Mouse (Mus musculus): Measurements from ENCODE around the gene Clec4d. TPM values are rescaled to one million over a fixed set of nuclear protein-coding genes. Genes with fewer than 3 reads are reported as not detected.

Clec4d gene
- polyA plus RNA-seq, 1 experiment, result 0.30 TPM

- no peaks in the 10 kb centered on the region for H3K79me3 ChIP-seq (ENCODE audit: low read depth)
These were observed 5.0 kb downstream of the Clec4d start for GRCm38 (mm10) chr6:123266945-123267344.

DNA sequence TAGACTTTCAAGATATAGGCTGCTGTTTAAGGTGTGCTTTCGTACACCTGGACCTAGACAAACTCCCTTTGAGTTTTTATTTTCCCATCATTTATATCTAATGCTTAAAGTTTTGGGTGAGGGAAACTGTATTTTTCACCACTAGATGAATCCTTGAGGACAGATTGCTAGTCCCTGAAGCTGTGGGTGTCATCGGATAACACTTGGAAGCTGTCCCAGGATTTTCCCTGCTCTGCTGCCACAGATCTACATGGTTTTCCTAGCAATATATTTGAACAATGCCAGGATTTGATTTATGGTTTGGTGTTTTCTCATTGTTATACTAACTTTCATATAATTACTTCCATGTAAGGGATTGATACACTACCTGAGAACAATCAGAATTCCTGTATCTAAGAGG lies 17.5 kb downstream of the Clec4d start:
- Histone ChIP-seq H3K27me3 (ENCODE audit: control insufficient read depth, insufficient read depth, insufficient read length) (no peaks in the 10 kb centered on the region), H3ac (ENCODE audit: control insufficient read depth, insufficient read length, low read depth) (no peak overlapping the region), H3K36me3 (ENCODE audit: control insufficient read depth, insufficient read depth) (no peaks in the 10 kb centered on the region), H3K79me2 (ENCODE audit: control insufficient read depth, insufficient read depth) (no peaks in the 10 kb centered on the region), H3K4me3 (ENCODE audit: insufficient read depth, poor library complexity, severe bottlenecking) (no peak overlapping the region), H3K79me3 (ENCODE audit: low read depth) (no peaks in the 10 kb centered on the region)
- TF ChIP-seq CEBPB (IDR thresholded peaks at IDR 0.05; ENCODE audit: low read depth) (no peak), USF1 (IDR thresholded peaks at IDR 0.05; ENCODE audit: low read depth) (no peak), FOSL1 (IDR thresholded peaks at IDR 0.05; ENCODE audit: insufficient read depth, low read length, poor library complexity, severe bottlenecking) (no peak), CTCF (IDR thresholded peaks at IDR 0.05; ENCODE audit: control insufficient read depth, insufficient read depth, insufficient read length) (no peak), MYOD1 (IDR thresholded peaks at IDR 0.05; ENCODE audit: control insufficient read depth, insufficient read length, low read depth) (no peak), MYOG (IDR thresholded peaks at IDR 0.05; ENCODE audit: control insufficient read depth, extremely low read depth, insufficient read length) (no peak), MAX (IDR thresholded peaks at IDR 0.05) (no peak)

More at GRCm38 (mm10) chr6:123266945-123267344, 5.0 kb downstream of the Clec4d start:
- H3K4me3 ChIP-seq (ENCODE audit: insufficient read depth, poor library complexity, severe bottlenecking), result no peak overlapping the region
- no peak overlapping the region for H3ac ChIP-seq (ENCODE audit: control insufficient read depth, insufficient read length, low read depth)
- TF ChIP-seq FOSL1 (IDR thresholded peaks at IDR 0.05; ENCODE audit: insufficient read depth, low read length, poor library complexity, severe bottlenecking) (no peak), MYOD1 (IDR thresholded peaks at IDR 0.05; ENCODE audit: control insufficient read depth, insufficient read length, low read depth) (no peak), MYOG (IDR thresholded peaks at IDR 0.05; ENCODE audit: control insufficient read depth, extremely low read depth, insufficient read length) (no peak), USF1 (IDR thresholded peaks at IDR 0.05; ENCODE audit: low read depth) (no peak), CEBPB (IDR thresholded peaks at IDR 0.05; ENCODE audit: low read depth) (no peak), CTCF (IDR thresholded peaks at IDR 0.05; ENCODE audit: control insufficient read depth, insufficient read depth, insufficient read length) (no peak), MAX (IDR thresholded peaks at IDR 0.05) (no peak)
- H3K36me3 ChIP-seq (ENCODE audit: control insufficient read depth, insufficient read depth), result no peaks in the 10 kb centered on the region
- H3K79me2 ChIP-seq (ENCODE audit: control insufficient read depth, insufficient read depth), result no peaks in the 10 kb centered on the region
- H3K27me3 ChIP-seq (ENCODE audit: control insufficient read depth, insufficient read depth, insufficient read length), result no peaks in the 10 kb centered on the region

GRCm38 (mm10) chr6:123286311-123286710 lies 24.4 kb downstream of the Clec4d start:
- H3K27me3 ChIP-seq (ENCODE audit: control insufficient read depth, insufficient read depth, insufficient read length), result no peaks in the 10 kb centered on the region
- H3K79me3 ChIP-seq (ENCODE audit: low read depth), result no peaks in the 10 kb centered on the region
- H3K79me2 ChIP-seq (ENCODE audit: control insufficient read depth, insufficient read depth), result no peaks in the 10 kb centered on the region
- TF ChIP-seq CTCF (IDR thresholded peaks at IDR 0.05; ENCODE audit: control insufficient read depth, insufficient read depth, insufficient read length), result no peak
- no peak for TF ChIP-seq USF1 (IDR thresholded peaks at IDR 0.05; ENCODE audit: low read depth)
- no peak for TF ChIP-seq MYOD1 (IDR thresholded peaks at IDR 0.05; ENCODE audit: control insufficient read depth, insufficient read length, low read depth)
- no peak for TF ChIP-seq MYOG (IDR thresholded peaks at IDR 0.05; ENCODE audit: control insufficient read depth, extremely low read depth, insufficient read length)
- no peak for TF ChIP-seq CEBPB (IDR thresholded peaks at IDR 0.05; ENCODE audit: low read depth)
- TF ChIP-seq MAX (IDR thresholded peaks at IDR 0.05), result no peak
- TF ChIP-seq FOSL1 (IDR thresholded peaks at IDR 0.05; ENCODE audit: insufficient read depth, low read length, poor library complexity, severe bottlenecking), result no peak
- no peaks in the 10 kb centered on the region for H3K36me3 ChIP-seq (ENCODE audit: control insufficient read depth, insufficient read depth)
- no peak overlapping the region for H3K4me3 ChIP-seq (ENCODE audit: insufficient read depth, poor library complexity, severe bottlenecking)
- H3ac ChIP-seq (ENCODE audit: control insufficient read depth, insufficient read length, low read depth), result no peak overlapping the region

- Histone ChIP-seq H3K4me3 (ENCODE audit: insufficient read depth, poor library complexity, severe bottlenecking) (no peak overlapping the region), H3K79me3 (ENCODE audit: low read depth) (no peaks in the 10 kb centered on the region), H3K79me2 (ENCODE audit: control insufficient read depth, insufficient read depth) (no peaks in the 10 kb centered on the region), H3K27me3 (ENCODE audit: control insufficient read depth, insufficient read depth, insufficient read length) (no peaks in the 10 kb centered on the region), H3ac (ENCODE audit: control insufficient read depth, insufficient read length, low read depth) (no peak overlapping the region), H3K36me3 (ENCODE audit: control insufficient read depth, insufficient read depth) (no peaks in the 10 kb centered on the region)
- no peak for TF ChIP-seq FOSL1 (IDR thresholded peaks at IDR 0.05; ENCODE audit: insufficient read depth, low read length, poor library complexity, severe bottlenecking)
- no peak for TF ChIP-seq MYOG (IDR thresholded peaks at IDR 0.05; ENCODE audit: control insufficient read depth, extremely low read depth, insufficient read length)
- no peak for TF ChIP-seq CTCF (IDR thresholded peaks at IDR 0.05; ENCODE audit: control insufficient read depth, insufficient read depth, insufficient read length)
- TF ChIP-seq MYOD1 (IDR thresholded peaks at IDR 0.05; ENCODE audit: control insufficient read depth, insufficient read length, low read depth), result no peak
- TF ChIP-seq USF1 (IDR thresholded peaks at IDR 0.05; ENCODE audit: low read depth), result no peak
- no peak for TF ChIP-seq CEBPB (IDR thresholded peaks at IDR 0.05; ENCODE audit: low read depth)
These were observed 27.0 kb downstream of the Clec4d start for GRCm38 (mm10) chr6:123288931-123289330.

DNA sequence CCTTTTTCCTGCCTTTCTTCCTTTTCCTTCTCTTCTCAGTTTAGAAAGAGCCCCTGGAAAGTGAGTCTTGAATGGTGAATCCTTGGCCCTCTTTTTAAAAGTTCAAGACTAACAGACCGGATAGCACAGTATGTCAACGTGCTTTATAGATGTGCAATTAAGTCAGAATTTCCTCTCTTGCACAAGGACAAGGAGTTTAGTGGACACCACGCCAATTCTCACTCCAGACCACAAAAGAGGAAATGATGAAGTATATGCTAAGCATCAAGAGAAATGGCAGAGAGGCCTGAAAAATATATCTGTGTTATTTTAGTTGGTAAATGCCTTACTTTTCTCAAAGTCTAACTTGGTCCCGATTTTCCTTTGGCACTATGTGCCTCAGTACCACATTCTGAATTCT lies 27.8 kb downstream of the Clec4d start, which contains the start of gene Clec4e:
Gene Clec4e (minus strand): TSS at position 118 of the 400 bp plus-strand sequence.
- no peak for TF ChIP-seq MAX (IDR thresholded peaks at IDR 0.05)
- TF ChIP-seq MYOG (IDR thresholded peaks at IDR 0.05; ENCODE audit: control insufficient read depth, extremely low read depth, insufficient read length), result no peak
- no peak for TF ChIP-seq FOSL1 (IDR thresholded peaks at IDR 0.05; ENCODE audit: insufficient read depth, low read length, poor library complexity, severe bottlenecking)
- TF ChIP-seq CTCF (IDR thresholded peaks at IDR 0.05; ENCODE audit: control insufficient read depth, insufficient read depth, insufficient read length), result no peak
- TF ChIP-seq USF1 (IDR thresholded peaks at IDR 0.05; ENCODE audit: low read depth), result no peak
- no peak for TF ChIP-seq MYOD1 (IDR thresholded peaks at IDR 0.05; ENCODE audit: control insufficient read depth, insufficient read length, low read depth)
- no peak for TF ChIP-seq CEBPB (IDR thresholded peaks at IDR 0.05; ENCODE audit: low read depth)
- Histone ChIP-seq H3K4me3 (ENCODE audit: insufficient read depth, poor library complexity, severe bottlenecking) (no peak within 1 kb of the TSS), H3K79me3 (ENCODE audit: low read depth) (no peaks in the 10 kb centered on the region), H3K36me3 (ENCODE audit: control insufficient read depth, insufficient read depth) (no peaks in the 10 kb centered on the region), H3K79me2 (ENCODE audit: control insufficient read depth, insufficient read depth) (no peaks in the 10 kb centered on the region), H3ac (ENCODE audit: control insufficient read depth, insufficient read length, low read depth) (no peak within 1 kb of the TSS), H3K27me3 (ENCODE audit: control insufficient read depth, insufficient read depth, insufficient read length) (no peaks in the 10 kb centered on the region)
